Mouse (Mus musculus) inflammation-experienced regulatory T-cells, adult 6 months (primary cell): ENCODE results near the gene Slc26a3. TPM values are rescaled to one million over a fixed set of nuclear protein-coding genes. Genes with fewer than 3 reads are reported as not detected.
A peak's percentile ranks its signal among the peaks of the same experiment; 100 is the strongest.
"Not testable (repeated sequence)": the region's sequence is repeated elsewhere in the genome, so short reads cannot be mapped to it uniquely, and the experiment has no call there.

Experiments used
- ATAC-seq: one replicate; pipeline ENCODE4 v1.8.0; 2017
- polyA plus RNA-seq, 3 experiments: library from polyadenylated mRNA; unstranded; fragments of 100-300 nt; shearing (Covaris generic); gene quantifications; one replicate each; pipeline ENCODE4 v1.2.1; 2017

Slc26a3 gene
- polyA plus RNA-seq, 3 experiments from 2014 or later, result not detected

- no peak for ATAC-seq
Measured at GRCm38 (mm10) chr12:31421901-31422574, 31.4 kb downstream of the Slc26a3 start.

DNA sequence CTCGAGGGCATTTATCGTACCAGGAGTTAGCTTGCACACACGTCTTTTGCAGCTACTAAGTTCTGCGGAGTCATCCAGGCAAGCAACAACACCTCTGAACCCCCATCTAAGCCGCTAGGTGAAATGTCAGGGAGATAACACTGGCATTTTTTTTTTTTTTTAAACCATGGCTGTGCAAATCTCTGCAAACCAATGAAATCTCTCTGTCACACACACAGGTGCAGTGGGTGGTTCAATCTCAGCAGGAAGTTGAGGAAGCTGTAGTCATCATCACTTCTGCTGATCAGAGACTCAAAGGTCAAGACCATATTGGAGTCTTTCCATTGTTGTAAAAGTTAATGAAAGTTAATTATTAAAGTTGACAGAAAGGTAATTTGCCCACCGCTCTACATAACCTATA is 47.1 kb downstream of the Slc26a3 start:
- no peak for ATAC-seq

DNA sequence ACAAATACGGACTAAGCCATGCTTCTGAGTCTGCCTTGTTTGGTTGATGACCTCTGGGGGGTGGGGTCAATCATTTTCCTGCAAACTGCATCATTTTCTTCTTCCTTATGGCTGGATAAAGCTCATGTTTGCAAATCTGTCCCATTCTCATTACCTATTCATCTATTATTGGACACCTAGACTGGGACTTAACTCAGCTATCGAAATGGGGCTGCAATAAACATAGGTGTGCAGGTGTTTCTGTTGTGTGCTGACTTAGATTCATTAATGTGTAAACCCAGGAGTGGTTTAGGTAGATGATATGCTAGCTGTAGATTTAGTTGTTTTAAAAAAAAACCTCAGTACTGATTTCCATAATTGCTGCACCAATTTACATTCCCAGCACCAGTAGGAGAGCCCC is 48.9 kb downstream of the Slc26a3 start:
- ATAC-seq, result no peak

DNA sequence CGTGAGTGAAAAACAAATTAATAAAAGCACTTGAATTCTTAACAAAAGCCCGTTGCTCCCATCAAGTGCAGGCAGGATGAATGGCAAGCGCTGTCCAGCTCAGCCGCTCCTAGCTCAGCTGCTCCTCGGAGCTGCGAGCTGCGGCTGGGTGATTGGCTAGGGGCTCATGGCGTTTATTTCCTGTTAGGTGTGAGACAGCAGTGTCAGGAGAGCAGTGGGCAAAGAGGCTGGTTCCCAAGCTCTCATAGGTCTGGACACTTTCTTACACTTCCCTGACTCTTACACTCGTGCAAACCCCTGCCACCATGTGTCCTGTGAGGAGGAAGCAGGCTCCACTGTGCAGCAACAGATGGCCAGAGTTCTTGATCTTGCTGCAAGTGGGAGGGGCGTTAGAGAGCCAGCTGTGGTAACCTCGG is 53.5 kb downstream of the Slc26a3 start:
- no peak for ATAC-seq

DNA sequence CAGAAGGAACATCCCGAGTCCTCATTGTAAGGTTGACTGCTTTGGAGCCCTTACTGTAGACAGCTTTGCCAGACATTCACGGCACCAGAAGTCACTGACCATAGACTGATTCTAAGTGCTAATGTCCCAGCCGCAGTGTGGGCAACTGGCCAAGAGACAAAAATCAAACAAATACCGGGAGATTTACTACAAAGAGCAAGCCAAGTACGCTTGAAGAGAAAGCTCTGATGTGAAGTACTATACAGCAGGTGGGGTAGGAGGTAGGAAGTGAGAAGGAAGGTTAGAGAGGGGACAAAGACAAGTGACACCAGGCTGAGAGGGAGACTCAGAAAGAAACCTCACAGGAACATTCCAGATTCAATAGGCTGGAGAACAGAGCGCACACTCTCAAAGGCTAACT is 54.2 kb downstream of the Slc26a3 start:
- no peak for ATAC-seq

DNA sequence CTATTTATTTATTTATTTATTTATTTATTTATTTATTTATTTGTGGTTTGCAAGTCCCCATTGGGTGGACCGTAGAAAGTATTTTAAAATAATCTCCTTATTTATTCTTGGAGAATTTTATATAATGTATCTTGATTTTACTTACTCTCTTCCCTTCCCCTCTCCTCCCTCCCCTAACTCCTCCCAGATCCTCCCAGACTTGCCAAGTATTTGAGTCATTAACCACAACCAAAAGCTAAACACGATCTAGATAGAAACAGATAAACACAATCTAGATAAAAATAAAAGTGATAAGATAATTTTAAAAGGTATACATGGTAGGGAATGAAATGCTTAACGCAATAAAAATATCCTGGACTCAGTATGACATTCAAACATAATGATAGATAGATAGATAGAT is 58.7 kb downstream of the Slc26a3 start:
- ATAC-seq, result no peak

- no peak for ATAC-seq
Measured at GRCm38 (mm10) chr12:31456271-31456670, 65.6 kb downstream of the Slc26a3 start.

GRCm38 (mm10) chr12:31458474-31458873 is 67.8 kb downstream of the Slc26a3 start:
- ATAC-seq, result no peak

DNA sequence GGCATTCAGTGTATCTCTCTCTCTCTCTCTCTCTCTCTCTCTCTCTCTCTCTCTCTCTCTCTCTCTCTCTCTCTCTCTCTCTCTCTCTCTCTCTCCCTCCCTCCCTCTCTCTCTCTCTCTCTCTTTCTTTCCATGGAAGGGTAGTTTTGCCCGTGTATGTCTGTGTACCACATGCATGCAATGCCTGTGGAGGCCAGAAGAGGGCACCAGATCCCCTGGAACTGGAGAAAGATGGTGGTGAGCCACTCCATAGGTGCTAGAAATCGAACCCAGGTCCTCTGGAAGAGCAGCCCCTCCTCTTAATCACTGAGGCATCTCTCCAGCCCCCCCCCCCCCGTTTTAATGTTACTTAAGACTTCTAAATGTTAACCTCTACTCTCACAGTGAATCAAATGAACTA is 69.6 kb downstream of the Slc26a3 start:
- not testable (repeated sequence) for ATAC-seq

DNA sequence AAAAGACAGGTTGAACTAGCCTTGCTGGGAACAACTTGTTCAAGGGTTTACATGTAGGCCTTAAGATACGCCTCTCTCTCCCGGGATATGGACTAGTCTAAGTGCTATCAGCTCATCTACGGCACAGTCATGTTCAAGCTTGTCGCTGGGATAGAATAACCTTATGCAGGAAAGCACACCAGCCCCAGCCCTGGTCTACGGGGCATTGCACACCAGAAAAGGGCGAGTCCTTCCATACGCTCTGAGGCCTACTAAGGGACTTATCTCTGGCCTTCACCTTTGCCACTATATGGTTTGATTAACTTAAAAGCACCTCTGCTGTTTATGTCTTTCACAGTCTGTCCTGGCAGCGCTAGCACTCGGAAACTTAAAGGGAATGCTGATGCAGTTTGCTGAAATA is 70.7 kb downstream of the Slc26a3 start:
- no peak for ATAC-seq

DNA sequence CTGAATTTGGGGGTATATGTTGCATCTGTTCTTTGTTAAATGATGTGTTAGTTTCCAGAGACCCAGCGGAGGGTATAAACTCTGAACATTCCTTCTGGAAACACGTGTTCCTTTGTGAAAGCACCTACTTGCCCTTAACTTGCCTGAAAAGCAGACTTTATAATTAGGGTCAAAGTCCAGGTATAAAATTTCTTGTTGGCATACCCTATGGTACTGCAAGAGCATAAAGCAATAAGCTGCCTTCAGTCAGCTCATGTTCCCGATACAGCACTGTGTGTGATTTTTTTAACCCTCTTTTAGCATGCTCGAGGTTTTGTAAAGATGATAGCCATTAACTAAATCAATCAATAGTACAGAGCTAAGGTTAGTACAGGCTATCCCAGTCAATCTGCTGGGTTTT is 71.9 kb downstream of the Slc26a3 start:
- no peak for ATAC-seq

DNA sequence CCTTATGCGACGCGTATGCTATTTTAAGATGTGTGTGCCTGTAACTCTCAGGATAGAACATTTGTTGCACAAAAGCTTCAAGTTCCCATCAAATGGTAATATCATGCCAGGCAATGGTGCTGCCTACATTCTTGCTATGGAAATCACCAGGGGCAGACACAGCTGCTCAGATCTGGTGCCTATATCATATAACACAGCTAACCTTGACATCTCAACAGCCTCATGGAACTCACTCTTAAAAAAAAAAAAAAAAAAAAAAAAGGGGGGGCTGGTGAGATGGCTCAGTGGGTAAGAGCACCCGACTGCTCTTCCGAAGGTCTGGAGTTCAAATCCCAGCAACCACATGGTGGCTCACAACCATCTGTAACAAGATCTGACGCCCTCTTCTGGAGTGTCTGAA is 87.5 kb downstream of the Slc26a3 start:
- not testable (repeated sequence) for ATAC-seq

GRCm38 (mm10) chr12:31486431-31486830 is 95.8 kb downstream of the Slc26a3 start:
- no peak for ATAC-seq

GRCm38 (mm10) chr12:31498936-31499313 is 108.3 kb downstream of the Slc26a3 start:
- ATAC-seq, result peak; percentile 8

GRCm38 (mm10) chr12:31499314-31500131 is 108.9 kb downstream of the Slc26a3 start, which contains the start of gene Cbll1:
Cbll1 (minus strand) TSS chr12:31499616.
- ATAC-seq, result peak; percentile 89

GRCm38 (mm10) chr12:31500196-31500595 is 109.5 kb downstream of the Slc26a3 start:
- peak; percentile 2 for ATAC-seq

GRCm38 (mm10) chr12:31501266-31501665 is 110.6 kb downstream of the Slc26a3 start:
- ATAC-seq, result no peak

- no peak for ATAC-seq
Measured at GRCm38 (mm10) chr12:31503211-31503610, 112.5 kb downstream of the Slc26a3 start.

DNA sequence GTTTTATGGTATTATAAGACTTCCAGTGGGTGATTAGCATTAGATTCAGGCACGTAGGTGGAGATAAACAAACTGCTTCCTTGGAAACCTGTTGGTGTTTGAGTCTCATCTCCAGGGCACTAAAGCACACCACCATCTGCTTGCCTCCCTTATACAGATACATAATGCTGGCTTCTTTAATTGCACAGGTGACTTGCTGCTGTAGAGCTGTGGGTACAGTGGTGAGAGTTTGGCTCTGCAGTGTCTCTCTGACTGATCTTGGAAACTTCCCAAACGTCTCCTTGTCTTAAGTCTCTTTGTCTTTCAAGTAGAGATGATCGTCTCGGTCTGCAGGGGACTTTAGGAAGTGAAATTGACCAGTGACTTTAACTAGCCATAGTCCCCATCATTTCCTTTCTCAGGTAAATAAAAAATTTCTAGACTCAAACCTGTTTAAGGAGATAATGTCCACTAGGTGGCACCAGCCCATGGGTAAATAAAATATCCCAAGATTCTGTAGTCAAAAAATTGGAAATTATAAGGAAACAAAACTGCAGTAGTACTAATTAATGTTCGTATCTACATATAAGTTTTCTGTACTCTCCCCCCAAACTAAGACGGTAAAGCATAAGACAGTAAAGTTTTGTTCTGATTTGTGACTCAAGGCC is 117.2 kb downstream of the Slc26a3 start:
- ATAC-seq, result no peak

DNA sequence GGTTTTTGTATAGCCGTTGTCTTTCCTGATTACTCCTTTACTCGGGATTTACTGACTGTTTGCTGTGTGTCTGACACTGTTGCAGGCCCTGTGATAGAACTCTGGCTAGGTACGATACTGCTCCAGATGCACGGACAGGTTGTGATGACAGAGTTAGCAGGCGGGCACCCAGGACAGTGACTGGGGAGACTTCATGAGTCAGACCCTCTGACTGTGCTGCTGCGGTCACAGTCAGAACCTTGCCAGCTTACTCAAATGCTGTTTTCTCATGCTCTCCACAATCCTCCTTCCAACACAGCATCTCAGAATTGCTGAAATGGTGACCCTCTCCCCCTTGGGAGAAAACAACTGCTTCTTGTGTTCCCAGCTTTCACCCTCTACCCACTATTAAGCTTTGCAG is 117.8 kb downstream of the Slc26a3 start:
- no peak for ATAC-seq

GRCm38 (mm10) chr12:31511218-31511617 is 120.5 kb downstream of the Slc26a3 start:
- ATAC-seq, result no peak

- no peak for ATAC-seq
Measured at GRCm38 (mm10) chr12:31512634-31513411, 122.2 kb downstream of the Slc26a3 start.
